Mouse (Mus musculus) embryonic facial prominence, embryonic 11.5 days (tissue): Measurements from ENCODE around the gene Cdkl5. TPM values are rescaled to one million over a fixed set of nuclear protein-coding genes. Genes with fewer than 3 reads are reported as not detected.
"Not testable (repeated sequence)": the region's sequence is repeated elsewhere in the genome, so short reads cannot be mapped to it uniquely, and the experiment has no call there.

ENCODE experiments used
- ATAC-seq: fragments of 200-750 bp; cut with Nextera tagmentation; replicated peaks from 2 replicates; pipeline ENCODE4 v1.8.0; 2017; ENCODE audit warnings: low read depth; ENCODE audit not compliant: insufficient number of reproducible peaks, low FRiP score, low TSS enrichment
- DNase-seq: peaks from one replicate; pipeline ENCODE4 v3.0.0-alpha.2; 2015; ENCODE audit warnings: low spot score
- H3K27ac ChIP-seq: fragments of 300-500 bp; sonication (generic); replicated peaks from 2 replicates; pipeline ENCODE4 v1.5.1; 2014; ENCODE audit warnings: mild to moderate bottlenecking, low read depth, low read length, control low read depth
- H3K27me3 ChIP-seq: fragments of 300-500 bp; sonication (generic); 2 replicates; pipeline ENCODE4 v1.6.1; 2014; ENCODE audit warnings: mild to moderate bottlenecking, low read length, moderate library complexity, mixed read lengths; ENCODE audit not compliant: control insufficient read depth, insufficient read depth
- H3K36me3 ChIP-seq: fragments of 300-500 bp; sonication (generic); replicated peaks from 2 replicates; pipeline ENCODE4 v1.6.1; 2014; ENCODE audit warnings: low read depth, mild to moderate bottlenecking, low read length, moderate library complexity, mixed read lengths; ENCODE audit not compliant: control insufficient read depth, insufficient read depth
- H3K4me1 ChIP-seq: fragments of 300-500 bp; sonication (generic); 2 replicates; pipeline ENCODE4 v1.6.1; 2014; ENCODE audit warnings: low read length, mixed read lengths; ENCODE audit not compliant: control insufficient read depth, insufficient read depth
- H3K4me2 ChIP-seq: fragments of 300-500 bp; sonication (generic); 2 replicates; pipeline ENCODE4 v1.6.1; 2014; ENCODE audit warnings: low read depth, mild to moderate bottlenecking, control low read depth, low read length, moderate library complexity
- H3K4me3 ChIP-seq: fragments of 300-500 bp; sonication (generic); 2 replicates; pipeline ENCODE4 v1.5.1; 2014; ENCODE audit warnings: low read depth, low read length, control low read depth
- H3K9ac ChIP-seq: fragments of 300-500 bp; sonication (generic); replicated peaks from 2 replicates; pipeline ENCODE4 v1.6.1; 2014; ENCODE audit warnings: mild to moderate bottlenecking, control low read depth, low read length
- H3K9me3 ChIP-seq: fragments of 300-500 bp; sonication (generic); replicated peaks from 2 replicates; pipeline ENCODE4 v1.6.1; 2016; ENCODE audit warnings: mild to moderate bottlenecking, low read length, inconsistent platforms, mixed read lengths; ENCODE audit not compliant: control insufficient read depth
- WGBS: fragments of 180-500 bp; shearing (Covaris S2); extraction: QIAGEN DNeasy Blood & Tissue Kit; methylation state at CpG from one replicate; pipeline ENCODE4 v1.1.7; 2014; 5-methylcytosine and 5-hydroxymethylcytosine counted together
- polyA plus RNA-seq: library from polyadenylated mRNA; unstranded; fragments of >200 nt; fragmentation: Nextera tagmentation; extraction: Ambion mirVana; gene quantifications from 2 replicates; pipeline ENCODE4 v1.2.1, GENCODE M21; 2014

Gene Cdkl5
- polyA plus RNA-seq, 1 experiment from 2014 or later, result 1.5 TPM

GRCm38 (mm10) chrX:160808226-160808625 is 186.3 kb downstream of the Cdkl5 start:
- no peak overlapping the region for H3K4me2 ChIP-seq
- no peaks in the 10 kb centered on the region for H3K36me3 ChIP-seq
- H3K27me3 ChIP-seq, result no peaks in the 10 kb centered on the region; the same call in 1 of the 2 replicates
- no peaks in the 10 kb centered on the region for H3K4me1 ChIP-seq
- no peak overlapping the region for H3K9ac ChIP-seq
- H3K4me3 ChIP-seq, result no peak overlapping the region
- 89% methylated on average over 7 of the region's 7 CpGs for WGBS
- H3K9me3 ChIP-seq, result no peaks in the 10 kb centered on the region
- DNase-seq (no peak), ATAC-seq (no peak)
- no peak overlapping the region for H3K27ac ChIP-seq

- H3K27me3 ChIP-seq, result no peaks in the 10 kb centered on the region; the same call in 1 of the 2 replicates
Measured at GRCm38 (mm10) chrX:160804409-160805150, 189.9 kb downstream of the Cdkl5 start.

GRCm38 (mm10) chrX:160794920-160795319 is 199.6 kb downstream of the Cdkl5 start:
- Histone ChIP-seq H3K9me3 (no peaks in the 10 kb centered on the region), H3K27ac (no peak overlapping the region), H3K27me3 (no peaks in the 10 kb centered on the region; the same call in 1 of the 2 replicates), H3K4me2 (no peak overlapping the region), H3K36me3 (no peaks in the 10 kb centered on the region), H3K4me1 (no peaks in the 10 kb centered on the region), H3K4me3 (no peak overlapping the region), H3K9ac (no peak overlapping the region)
- DNase-seq, result no peak
- ATAC-seq, result no peak
- 80% methylated on average over 4 of the region's 4 CpGs for WGBS

More at GRCm38 (mm10) chrX:160804409-160805150, 189.9 kb downstream of the Cdkl5 start:
- no peaks in the 10 kb centered on the region for H3K4me1 ChIP-seq
- H3K36me3 ChIP-seq, result no peaks in the 10 kb centered on the region
- no peak overlapping the region for H3K9ac ChIP-seq
- WGBS, result 88% methylated on average over 4 of the region's 4 CpGs
- no peak overlapping the region for H3K4me2 ChIP-seq
- H3K27ac ChIP-seq, result no peak overlapping the region
- no peaks in the 10 kb centered on the region for H3K9me3 ChIP-seq
- DNase-seq (no peak), ATAC-seq (no peak)
- H3K4me3 ChIP-seq, result no peak overlapping the region

DNA sequence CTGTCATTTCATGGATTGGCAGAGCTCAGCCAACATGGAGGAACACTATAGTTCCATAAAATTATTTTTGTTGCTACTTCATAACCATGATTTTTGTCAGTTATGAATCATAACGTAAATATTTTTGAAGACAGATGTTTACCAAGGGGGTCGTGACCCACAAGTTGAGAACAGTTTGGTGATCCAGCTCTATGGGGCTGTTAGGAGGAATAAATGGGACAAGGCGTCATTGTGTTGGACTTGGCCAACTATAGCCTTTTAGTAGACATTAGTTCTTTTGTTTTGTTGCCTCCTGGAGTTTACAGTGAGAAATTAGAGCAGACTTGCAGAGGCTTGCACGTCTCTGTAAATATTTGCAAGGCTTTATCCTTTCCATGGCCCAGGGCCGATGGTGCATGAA is 212.2 kb downstream of the Cdkl5 start:
- Histone ChIP-seq H3K9me3 (no peaks in the 10 kb centered on the region), H3K27me3 (no peaks in the 10 kb centered on the region), H3K27ac (no peak overlapping the region), H3K4me1 (no peaks in the 10 kb centered on the region), H3K4me3 (no peak overlapping the region), H3K4me2 (no peak overlapping the region), H3K36me3 (no peaks in the 10 kb centered on the region), H3K9ac (no peak overlapping the region)
- ATAC-seq (no peak), DNase-seq (no peak)
- WGBS, result 64% methylated on average over 5 of the region's 5 CpGs

DNA sequence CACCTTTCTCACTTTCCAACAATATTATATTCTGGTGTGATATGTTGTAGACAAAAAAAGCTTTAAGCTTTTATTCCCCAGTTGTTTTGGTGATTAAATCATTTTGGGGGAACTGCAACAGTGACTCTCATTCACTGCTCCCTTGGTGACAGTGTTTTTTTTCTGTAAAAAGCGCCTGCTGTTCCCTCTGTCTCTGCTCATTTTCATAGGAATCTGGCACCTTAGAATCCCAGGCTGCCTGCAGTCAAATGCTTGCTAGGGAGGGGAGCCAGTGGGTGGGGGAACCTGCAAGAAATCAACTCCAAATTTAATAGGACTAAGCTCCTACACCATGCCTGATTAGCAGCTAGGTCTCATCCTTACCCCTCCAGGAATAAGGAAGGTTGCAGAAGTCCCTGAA is 221.5 kb downstream of the Cdkl5 start:
- H3K27me3 ChIP-seq, result no peaks in the 10 kb centered on the region
- no peak overlapping the region for H3K4me3 ChIP-seq
- H3K4me1 ChIP-seq, result no peaks in the 10 kb centered on the region
- no peak overlapping the region for H3K4me2 ChIP-seq
- DNase-seq (no peak), ATAC-seq (no peak)
- no peaks in the 10 kb centered on the region for H3K36me3 ChIP-seq
- no peaks in the 10 kb centered on the region for H3K9me3 ChIP-seq
- WGBS, result 23% methylated on average over 1 of the region's 1 CpGs
- H3K27ac ChIP-seq, result no peak overlapping the region
- H3K9ac ChIP-seq, result no peak overlapping the region

- H3K4me3 ChIP-seq, H3K9ac ChIP-seq, H3K4me1 ChIP-seq, H3K27ac ChIP-seq, DNase-seq, H3K27me3 ChIP-seq, ATAC-seq, H3K36me3 ChIP-seq, H3K9me3 ChIP-seq, H3K4me2 ChIP-seq: not testable (repeated sequence)
- 74% methylated on average over 5 of the region's 5 CpGs for WGBS
Measured at GRCm38 (mm10) chrX:160769622-160770021, 224.9 kb downstream of the Cdkl5 start.

DNA sequence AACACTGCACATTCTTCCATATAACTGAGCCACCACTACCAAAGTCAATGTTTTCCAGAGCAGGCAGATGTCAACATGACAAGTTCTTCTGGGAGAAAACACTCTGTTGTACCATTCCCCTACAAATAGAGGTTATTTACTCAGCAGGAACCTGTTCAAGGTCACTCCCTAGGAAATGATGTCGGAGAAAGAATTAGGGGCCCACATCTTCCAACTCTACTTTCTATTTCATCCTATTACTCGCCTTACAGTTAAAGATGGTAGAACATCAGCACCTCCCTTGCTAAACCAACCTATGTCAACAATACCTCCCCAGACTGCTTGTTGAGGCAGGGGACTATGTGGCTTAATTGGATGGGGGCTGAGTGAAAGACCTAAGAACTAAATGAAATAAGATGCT is 226.8 kb downstream of the Cdkl5 start, which contains the start of gene Rs1:
Rs1 (plus strand) TSS at position 301 of the 400 bp plus-strand sequence.
- H3K36me3 ChIP-seq, result no peaks in the 10 kb centered on the region
- H3K9me3 ChIP-seq, result no peaks in the 10 kb centered on the region
- H3K4me3 ChIP-seq, result no peak within 1 kb of the TSS
- no peaks in the 10 kb centered on the region; the same call in 1 of the 2 replicates for H3K27me3 ChIP-seq
- ATAC-seq, result no peak
- 74% methylated on average over 2 of the region's 2 CpGs for WGBS
- no peak within 1 kb of the TSS for H3K4me2 ChIP-seq
- no peak within 1 kb of the TSS for H3K9ac ChIP-seq
- H3K4me1 ChIP-seq, result no peaks in the 10 kb centered on the region
- no peak for DNase-seq
- no peak within 1 kb of the TSS for H3K27ac ChIP-seq

GRCm38 (mm10) chrX:160766233-160766616 is 228.3 kb downstream of the Cdkl5 start:
- H3K27me3 ChIP-seq, result no peaks in the 10 kb centered on the region; the same call in 1 of the 2 replicates
- H3K9me3 ChIP-seq, result no peaks in the 10 kb centered on the region
- no peak overlapping the region for H3K27ac ChIP-seq
- no peak overlapping the region for H3K9ac ChIP-seq
- WGBS, result 29% methylated on average over 15 of the region's 15 CpGs
- DNase-seq, result peak; percentile 40
- ATAC-seq, result peak; percentile 79
- H3K36me3 ChIP-seq, result no peaks in the 10 kb centered on the region
- H3K4me1 ChIP-seq, result no peaks in the 10 kb centered on the region
- no peak overlapping the region; the same call in 1 of the 2 replicates for H3K4me2 ChIP-seq
- peak overlapping the region; percentile 34 for H3K4me3 ChIP-seq
